Mouse (Mus musculus): ENCODE measurements at regions not wholly inside any gene's neighbourhood (a gene's known extent, or its start where the extent isn't known, plus 50 kb on each side); places are given as distances from the start of the nearest gene placed in this dataset.

DNA sequence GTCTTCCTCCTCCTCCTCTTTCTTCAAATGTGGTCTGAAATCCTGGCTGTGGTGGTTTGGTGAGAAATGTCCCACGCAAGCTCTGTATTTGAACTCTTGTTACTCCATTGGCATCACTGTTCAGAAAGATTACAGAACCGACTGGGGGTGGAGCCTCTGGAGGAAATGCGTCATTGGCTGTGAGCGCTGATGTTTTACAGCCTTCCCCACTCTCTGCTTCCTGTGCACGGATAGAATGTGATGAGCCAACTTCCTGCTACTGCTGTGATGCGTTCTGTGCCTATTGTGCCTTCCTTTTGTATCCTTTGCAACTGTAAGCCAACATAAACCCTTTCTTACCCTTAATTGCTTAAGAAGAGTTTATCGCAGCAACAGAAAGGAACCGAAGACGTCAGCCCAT lies 94.8 kb upstream of the Ctnnb1 start:
- Histone ChIP-seq H3K27me3 (ENCODE audit: control insufficient read depth, insufficient read depth, low read length, poor library complexity, severe bottlenecking) (no peaks in the 10 kb centered on the region), H3K4me3 (ENCODE audit: low read depth, low read length) (no peak overlapping the region), H3K9me3 (replicated peaks; ENCODE audit: control insufficient read depth, insufficient read depth, low read length, poor library complexity, severe bottlenecking) (no peaks in the 10 kb centered on the region), H3K9ac (ENCODE audit: low read depth, poor library complexity, severe bottlenecking) (no peak overlapping the region), H3K4me1 (ENCODE audit: control insufficient read depth, insufficient read depth, low read length) (no peaks in the 10 kb centered on the region), H3K36me3 (ENCODE audit: control insufficient read depth, insufficient read depth, low read length, poor library complexity, severe bottlenecking) (no peaks in the 10 kb centered on the region), H3K27ac (ENCODE audit: insufficient read depth, low read length) (no peak overlapping the region)
- no peak for TF ChIP-seq POLR2A (IDR thresholded peaks at IDR 0.05; ENCODE audit: insufficient read depth, low read length)
- no peak for TF ChIP-seq EP300 (IDR thresholded peaks at IDR 0.05; ENCODE audit: insufficient read depth, low read depth, low read length)
- no peak for TF ChIP-seq CTCF (IDR thresholded peaks at IDR 0.05; ENCODE audit: low read depth, low read length)

- Histone ChIP-seq H3K27me3 (ENCODE audit: control insufficient read depth, insufficient read depth, low read length, poor library complexity, severe bottlenecking) (no peaks in the 10 kb centered on the region), H3K36me3 (ENCODE audit: control insufficient read depth, insufficient read depth, low read length, poor library complexity, severe bottlenecking) (no peaks in the 10 kb centered on the region), H3K9me3 (replicated peaks; ENCODE audit: control insufficient read depth, insufficient read depth, low read length, poor library complexity, severe bottlenecking) (no peaks in the 10 kb centered on the region), H3K4me1 (ENCODE audit: control insufficient read depth, insufficient read depth, low read length) (no peaks in the 10 kb centered on the region), H3K27ac (ENCODE audit: insufficient read depth, low read length) (no peak overlapping the region), H3K4me3 (ENCODE audit: low read depth, low read length) (no peak overlapping the region), H3K9ac (ENCODE audit: low read depth, poor library complexity, severe bottlenecking) (no peak overlapping the region)
- TF ChIP-seq CTCF (IDR thresholded peaks at IDR 0.05; ENCODE audit: low read depth, low read length) (no peak), POLR2A (IDR thresholded peaks at IDR 0.05; ENCODE audit: insufficient read depth, low read length) (no peak), EP300 (IDR thresholded peaks at IDR 0.05; ENCODE audit: insufficient read depth, low read depth, low read length) (no peak)
Measured at GRCm38 (mm10) chr9:120835621-120836020, 93.4 kb upstream of the Ctnnb1 start.

DNA sequence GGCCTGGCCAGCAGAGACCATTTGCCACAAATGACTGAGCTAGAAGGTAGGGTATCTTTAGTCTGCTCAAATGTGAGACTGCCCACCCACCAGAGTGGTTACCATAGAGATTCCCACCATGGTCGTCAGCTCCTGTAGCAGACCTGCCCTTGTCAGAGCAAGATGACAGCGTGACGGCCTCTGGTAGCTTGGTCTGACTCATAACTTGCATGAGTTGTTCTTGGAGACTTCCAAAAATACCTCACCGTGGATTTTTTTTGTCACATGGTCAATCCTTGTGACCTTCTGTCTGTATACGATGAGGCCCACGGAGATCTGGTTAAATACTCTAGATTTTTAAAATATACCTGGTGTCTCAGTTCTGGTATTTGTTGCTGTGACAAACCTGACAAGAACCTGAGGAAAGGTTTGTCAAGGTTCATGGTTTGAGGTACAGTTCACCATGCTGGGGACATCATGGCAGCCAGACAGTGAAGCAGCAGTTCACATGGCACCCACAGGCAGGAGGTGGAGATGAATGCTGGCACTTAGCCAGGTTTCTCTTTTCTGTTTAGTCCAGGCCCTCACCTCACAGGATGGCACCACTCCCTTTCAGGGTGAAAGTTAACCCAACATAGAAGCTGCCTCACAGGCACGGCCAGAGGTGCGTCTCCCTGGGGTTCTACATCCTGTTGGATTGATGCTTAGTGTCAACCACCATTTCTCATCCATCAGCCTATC lies 91.4 kb upstream of the Ctnnb1 start:
- Histone ChIP-seq H3K4me1 (ENCODE audit: control insufficient read depth, insufficient read depth, low read length) (no peaks in the 10 kb centered on the region), H3K4me3 (ENCODE audit: low read depth, low read length) (no peak overlapping the region), H3K36me3 (ENCODE audit: control insufficient read depth, insufficient read depth, low read length, poor library complexity, severe bottlenecking) (no peaks in the 10 kb centered on the region), H3K27ac (ENCODE audit: insufficient read depth, low read length) (no peak overlapping the region), H3K27me3 (ENCODE audit: control insufficient read depth, insufficient read depth, low read length, poor library complexity, severe bottlenecking) (no peaks in the 10 kb centered on the region), H3K9me3 (replicated peaks; ENCODE audit: control insufficient read depth, insufficient read depth, low read length, poor library complexity, severe bottlenecking) (no peaks in the 10 kb centered on the region), H3K9ac (ENCODE audit: low read depth, poor library complexity, severe bottlenecking) (no peak overlapping the region)
- TF ChIP-seq CTCF (IDR thresholded peaks at IDR 0.05; ENCODE audit: low read depth, low read length) (no peak), POLR2A (IDR thresholded peaks at IDR 0.05; ENCODE audit: insufficient read depth, low read length) (no peak), EP300 (IDR thresholded peaks at IDR 0.05; ENCODE audit: insufficient read depth, low read depth, low read length) (no peak)

DNA sequence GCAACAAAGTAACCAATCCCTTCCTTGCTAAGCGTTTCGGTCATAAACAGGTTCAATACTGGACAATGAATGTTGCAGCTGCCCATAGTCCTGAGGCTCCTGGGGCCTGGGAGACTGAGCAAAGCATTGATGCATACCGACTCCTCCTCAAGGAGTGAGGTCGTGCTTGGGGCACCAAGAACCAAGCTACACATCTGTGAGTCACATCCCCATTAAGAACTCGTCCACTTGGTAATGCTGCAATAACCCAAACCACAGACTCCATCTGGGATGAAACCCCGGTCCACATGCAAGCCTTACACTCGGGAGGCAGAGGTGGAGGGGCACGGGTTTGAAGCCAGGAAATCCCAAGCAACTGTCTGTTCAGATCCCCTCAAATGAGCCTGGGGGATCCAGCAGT lies 85.3 kb upstream of the Ctnnb1 start:
- Histone ChIP-seq H3K36me3 (ENCODE audit: control insufficient read depth, insufficient read depth, low read length, poor library complexity, severe bottlenecking) (no peaks in the 10 kb centered on the region), H3K9me3 (replicated peaks; ENCODE audit: control insufficient read depth, insufficient read depth, low read length, poor library complexity, severe bottlenecking) (no peaks in the 10 kb centered on the region), H3K4me1 (ENCODE audit: control insufficient read depth, insufficient read depth, low read length) (no peaks in the 10 kb centered on the region), H3K27me3 (ENCODE audit: control insufficient read depth, insufficient read depth, low read length, poor library complexity, severe bottlenecking) (no peaks in the 10 kb centered on the region), H3K9ac (ENCODE audit: low read depth, poor library complexity, severe bottlenecking) (no peak overlapping the region), H3K27ac (ENCODE audit: insufficient read depth, low read length) (no peak overlapping the region), H3K4me3 (ENCODE audit: low read depth, low read length) (no peak overlapping the region)
- TF ChIP-seq POLR2A (IDR thresholded peaks at IDR 0.05; ENCODE audit: insufficient read depth, low read length) (no peak), CTCF (IDR thresholded peaks at IDR 0.05; ENCODE audit: low read depth, low read length) (no peak), EP300 (IDR thresholded peaks at IDR 0.05; ENCODE audit: insufficient read depth, low read depth, low read length) (no peak)

GRCm38 (mm10) chr9:120845538-120845937 lies 83.5 kb upstream of the Ctnnb1 start:
- Histone ChIP-seq H3K9me3 (replicated peaks; ENCODE audit: control insufficient read depth, insufficient read depth, low read length, poor library complexity, severe bottlenecking) (no peaks in the 10 kb centered on the region), H3K36me3 (ENCODE audit: control insufficient read depth, insufficient read depth, low read length, poor library complexity, severe bottlenecking) (no peaks in the 10 kb centered on the region), H3K27ac (ENCODE audit: insufficient read depth, low read length) (no peak overlapping the region), H3K4me3 (ENCODE audit: low read depth, low read length) (no peak overlapping the region), H3K9ac (ENCODE audit: low read depth, poor library complexity, severe bottlenecking) (no peak overlapping the region), H3K27me3 (ENCODE audit: control insufficient read depth, insufficient read depth, low read length, poor library complexity, severe bottlenecking) (no peaks in the 10 kb centered on the region), H3K4me1 (ENCODE audit: control insufficient read depth, insufficient read depth, low read length) (no peaks in the 10 kb centered on the region)
- TF ChIP-seq POLR2A (IDR thresholded peaks at IDR 0.05; ENCODE audit: insufficient read depth, low read length), result no peak
- TF ChIP-seq CTCF (IDR thresholded peaks at IDR 0.05; ENCODE audit: low read depth, low read length), result no peak
- no peak for TF ChIP-seq EP300 (IDR thresholded peaks at IDR 0.05; ENCODE audit: insufficient read depth, low read depth, low read length)

- Histone ChIP-seq H3K36me3 (ENCODE audit: control insufficient read depth, insufficient read depth, low read length, poor library complexity, severe bottlenecking) (no peaks in the 10 kb centered on the region), H3K9me3 (replicated peaks; ENCODE audit: control insufficient read depth, insufficient read depth, low read length, poor library complexity, severe bottlenecking) (no peaks in the 10 kb centered on the region), H3K27me3 (ENCODE audit: control insufficient read depth, insufficient read depth, low read length, poor library complexity, severe bottlenecking) (no peaks in the 10 kb centered on the region), H3K4me3 (ENCODE audit: low read depth, low read length) (no peak overlapping the region), H3K4me1 (ENCODE audit: control insufficient read depth, insufficient read depth, low read length) (no peaks in the 10 kb centered on the region), H3K9ac (ENCODE audit: low read depth, poor library complexity, severe bottlenecking) (no peak overlapping the region), H3K27ac (ENCODE audit: insufficient read depth, low read length) (no peak overlapping the region)
- TF ChIP-seq EP300 (IDR thresholded peaks at IDR 0.05; ENCODE audit: insufficient read depth, low read depth, low read length) (no peak), POLR2A (IDR thresholded peaks at IDR 0.05; ENCODE audit: insufficient read depth, low read length) (no peak), CTCF (IDR thresholded peaks at IDR 0.05; ENCODE audit: low read depth, low read length) (no peak)
Measured at GRCm38 (mm10) chr9:120847649-120848048, 81.4 kb upstream of the Ctnnb1 start.

All from ES-Bruce4 (cell line).